Mouse (Mus musculus) lung, postnatal 0 days (tissue): ENCODE measurements around the gene Rimkla. TPM values are rescaled to one million over a fixed set of nuclear protein-coding genes. Genes with fewer than 3 reads are reported as not detected.

Source experiments
- ATAC-seq: fragments of 200-750 bp; cut with Nextera tagmentation; 2 replicates; pipeline ENCODE4 v1.8.0; 2017; ENCODE audit warnings: moderate library complexity
- DNase-seq: peaks from one replicate; pipeline ENCODE4 v3.0.0-alpha.2; 2016; ENCODE audit warnings: low spot score
- H3K27ac ChIP-seq: fragments of 300-500 bp; sonication (generic); 2 replicates; pipeline ENCODE4 v1.5.1; 2014; ENCODE audit warnings: antibody characterized with exemption, mild to moderate bottlenecking, low read length, mixed read lengths
- H3K27me3 ChIP-seq: fragments of 300-500 bp; sonication (generic); replicated peaks from 2 replicates; pipeline ENCODE4 v1.6.1; 2014; ENCODE audit warnings: low read length, mixed read lengths; ENCODE audit not compliant: insufficient read depth
- H3K36me3 ChIP-seq: fragments of 300-500 bp; sonication (generic); 2 replicates; pipeline ENCODE4 v1.6.1; 2014; ENCODE audit warnings: low read length, mixed read lengths; ENCODE audit not compliant: insufficient read depth
- H3K4me1 ChIP-seq: fragments of 300-500 bp; sonication (generic); 2 replicates; pipeline ENCODE4 v1.6.1; 2014; ENCODE audit warnings: antibody characterized with exemption, low read depth, low read length, mixed read lengths; ENCODE audit not compliant: insufficient read depth
- H3K4me2 ChIP-seq: fragments of 300-500 bp; sonication (generic); replicated peaks from 2 replicates; pipeline ENCODE4 v1.6.1; 2014; ENCODE audit warnings: low read depth, mild to moderate bottlenecking, low read length, moderate library complexity, mixed read lengths
- H3K4me3 ChIP-seq: fragments of 300-500 bp; sonication (generic); 2 replicates; pipeline ENCODE4 v1.5.1; 2014; ENCODE audit warnings: low read depth, low read length
- H3K9ac ChIP-seq: fragments of 300-500 bp; sonication (generic); replicated peaks from 2 replicates; pipeline ENCODE4 v1.6.1; 2014; ENCODE audit warnings: low read depth, mild to moderate bottlenecking
- H3K9me3 ChIP-seq: fragments of 300-500 bp; sonication (generic); 2 replicates; pipeline ENCODE4 v1.6.1; 2016; ENCODE audit warnings: low read length, mixed read lengths
- CTCF ChIP-seq: IDR thresholded peaks from 2 replicates; pipeline ENCODE4 v1.5.1; 2016; ENCODE audit warnings: antibody characterized with exemption, mild to moderate bottlenecking
- EP300 ChIP-seq: IDR thresholded peaks from 2 replicates; pipeline ENCODE4 v1.6.1; 2016; ENCODE audit warnings: antibody characterized with exemption, mild to moderate bottlenecking, control low read depth
- WGBS: fragments of 180-500 bp; shearing (Covaris S2); extraction: QIAGEN DNeasy Blood & Tissue Kit; methylation state at CpG from one replicate; pipeline ENCODE4 v1.1.7; 2014; 5-methylcytosine and 5-hydroxymethylcytosine counted together
- polyA plus RNA-seq: library from polyadenylated mRNA; unstranded; fragments of >200 nt; fragmentation: Nextera tagmentation; extraction: Ambion mirVana; gene quantifications from 2 replicates; pipeline ENCODE4 v1.2.1, GENCODE M21; 2015

The Rimkla gene
- polyA plus RNA-seq, 1 experiment from 2014 or later = 0.30 TPM

- Histone ChIP-seq H3K9ac (no peak overlapping the region), H3K4me1 (no peaks in the 10 kb centered on the region), H3K4me2 (no peak overlapping the region), H3K9me3 (no peaks in the 10 kb centered on the region), H3K27me3 (no peaks in the 10 kb centered on the region), H3K4me3 (no peak overlapping the region), H3K36me3 (no peaks in the 10 kb centered on the region), H3K27ac (no peak overlapping the region)
- no peak for DNase-seq
- WGBS = 92% methylated on average over 6 of the region's 6 CpGs
- TF ChIP-seq EP300 (no peak), CTCF (no peak)
- no peak for ATAC-seq
Measured at GRCm38 (mm10) chr4:119447261-119447660, 45.2 kb downstream of the Rimkla start.

- H3K9me3 ChIP-seq = no peaks in the 10 kb centered on the region
- no peak for TF ChIP-seq EP300
- TF ChIP-seq CTCF = no peak
- H3K4me1 ChIP-seq = no peaks in the 10 kb centered on the region
- H3K27ac ChIP-seq = no peak overlapping the region
- ATAC-seq (no peak), DNase-seq (no peak)
- no peak overlapping the region for H3K4me3 ChIP-seq
- H3K27me3 ChIP-seq = no peaks in the 10 kb centered on the region
- H3K4me2 ChIP-seq = no peak overlapping the region
- no peaks in the 10 kb centered on the region for H3K36me3 ChIP-seq
- WGBS = 49% methylated on average over 6 of the region's 6 CpGs
- H3K9ac ChIP-seq = no peak overlapping the region
Measured at GRCm38 (mm10) chr4:119442539-119442938, 49.9 kb downstream of the Rimkla start.

DNA sequence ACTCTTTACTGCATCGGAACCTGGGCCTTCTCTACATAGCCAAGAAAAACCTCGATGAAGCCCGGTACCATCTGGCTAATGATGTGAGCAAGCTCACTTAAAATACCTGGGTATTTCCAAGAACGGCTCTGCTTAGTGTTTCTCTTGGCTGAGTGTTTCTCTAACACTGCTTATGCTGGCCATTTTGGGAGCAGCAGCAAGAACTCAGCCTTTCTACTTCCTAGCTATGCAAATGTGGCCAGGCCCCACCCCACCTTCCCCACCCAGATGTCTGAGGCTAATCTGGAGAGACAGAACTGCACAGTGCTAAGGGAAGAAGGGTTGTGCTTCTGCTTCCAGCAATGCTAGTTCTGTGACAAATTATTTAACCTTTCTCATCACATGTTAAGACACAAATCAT is 50.6 kb downstream of the Rimkla start:
- WGBS = 85% methylated on average over 4 of the region's 4 CpGs
- Histone ChIP-seq H3K4me1 (no peaks in the 10 kb centered on the region), H3K36me3 (no peaks in the 10 kb centered on the region), H3K4me2 (no peak overlapping the region), H3K27ac (no peak overlapping the region), H3K4me3 (no peak overlapping the region), H3K9ac (no peak overlapping the region), H3K27me3 (no peaks in the 10 kb centered on the region), H3K9me3 (no peaks in the 10 kb centered on the region)
- ATAC-seq = no peak
- DNase-seq = no peak
- TF ChIP-seq EP300 = no peak
- no peak for TF ChIP-seq CTCF

- H3K4me1 ChIP-seq = no peaks in the 10 kb centered on the region
- no peaks in the 10 kb centered on the region for H3K27me3 ChIP-seq
- no peak overlapping the region for H3K4me2 ChIP-seq
- ATAC-seq = no peak
- no peaks in the 10 kb centered on the region for H3K9me3 ChIP-seq
- no peak overlapping the region for H3K9ac ChIP-seq
- no peak for TF ChIP-seq EP300
- no peak for TF ChIP-seq CTCF
- H3K36me3 ChIP-seq = no peaks in the 10 kb centered on the region
- H3K4me3 ChIP-seq = no peak overlapping the region
- DNase-seq = no peak
- no peak overlapping the region for H3K27ac ChIP-seq
- 88% methylated on average over 2 of the region's 2 CpGs for WGBS
Measured at GRCm38 (mm10) chr4:119437936-119438335, 54.5 kb downstream of the Rimkla start.

DNA sequence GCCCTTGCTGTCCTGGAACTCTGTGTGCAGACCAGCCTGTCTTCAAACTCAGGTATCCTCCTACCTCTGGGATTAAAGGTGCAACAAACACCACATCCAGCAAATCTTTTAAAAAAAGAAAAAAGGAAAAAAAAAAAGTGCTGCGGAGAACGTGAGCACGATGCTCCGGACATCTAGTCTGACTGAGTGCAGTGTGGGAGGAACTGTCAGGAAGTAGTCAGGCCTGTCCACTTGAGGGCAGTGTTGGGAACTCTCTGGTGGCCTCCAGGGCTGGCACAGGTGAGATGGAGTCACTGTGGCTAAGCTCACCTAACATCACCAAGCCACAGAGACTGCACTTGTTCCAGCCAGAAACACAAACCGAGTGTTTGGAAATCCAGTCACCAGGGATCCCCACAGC is 61.8 kb downstream of the Rimkla start:
- H3K4me1 ChIP-seq = no peaks in the 10 kb centered on the region
- H3K4me3 ChIP-seq = no peak overlapping the region
- peak; percentile 68 for ATAC-seq
- no peak for TF ChIP-seq EP300
- TF ChIP-seq CTCF = peak; percentile 75
- no peaks in the 10 kb centered on the region for H3K9me3 ChIP-seq
- DNase-seq = peak; percentile 68
- 28% methylated on average over 5 of the region's 5 CpGs for WGBS
- H3K9ac ChIP-seq = no peak overlapping the region
- no peaks in the 10 kb centered on the region for H3K36me3 ChIP-seq
- no peak overlapping the region for H3K27ac ChIP-seq
- no peaks in the 10 kb centered on the region for H3K27me3 ChIP-seq
- no peak overlapping the region for H3K4me2 ChIP-seq

GRCm38 (mm10) chr4:119427680-119428079 is 64.7 kb downstream of the Rimkla start:
- Histone ChIP-seq H3K4me1 (peaks cover 6% of the 10 kb centered on the region; the same call in 1 of the 2 replicates), H3K9me3 (no peaks in the 10 kb centered on the region), H3K4me3 (no peak overlapping the region), H3K36me3 (no peaks in the 10 kb centered on the region), H3K27me3 (no peaks in the 10 kb centered on the region), H3K27ac (no peak overlapping the region), H3K9ac (no peak overlapping the region), H3K4me2 (no peak overlapping the region)
- WGBS = 33% methylated on average over 2 of the region's 2 CpGs
- ATAC-seq = no peak
- no peak for DNase-seq
- no peak for TF ChIP-seq CTCF
- TF ChIP-seq EP300 = no peak

DNA sequence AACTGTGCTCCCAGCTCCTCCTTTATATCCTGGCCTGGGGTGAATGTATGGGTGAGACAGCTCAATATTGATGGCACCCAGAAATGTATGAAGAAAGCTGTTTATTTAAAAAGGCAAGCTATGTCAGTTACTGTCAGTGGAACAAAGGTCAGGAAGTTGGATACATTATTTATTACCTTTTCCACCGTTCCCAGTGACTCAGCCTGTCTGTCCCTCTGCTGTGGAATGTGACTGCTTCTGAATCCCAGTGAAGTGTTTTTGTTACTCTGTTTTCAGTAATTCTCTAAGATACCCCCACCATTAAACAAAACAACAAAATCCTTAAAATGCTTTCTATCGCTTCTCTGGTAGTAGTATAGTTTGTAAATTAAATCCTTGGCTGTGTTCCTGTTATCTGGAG is 66.8 kb downstream of the Rimkla start:
- no peak overlapping the region for H3K4me2 ChIP-seq
- WGBS = 38% methylated on average over 2 of the region's 2 CpGs
- peaks cover 13% of the 10 kb centered on the region; the same call in 1 of the 2 replicates for H3K4me1 ChIP-seq
- ATAC-seq = no peak
- DNase-seq = no peak
- no peaks in the 10 kb centered on the region for H3K27me3 ChIP-seq
- no peak overlapping the region for H3K9ac ChIP-seq
- no peak overlapping the region for H3K4me3 ChIP-seq
- H3K27ac ChIP-seq = no peak overlapping the region
- no peaks in the 10 kb centered on the region for H3K36me3 ChIP-seq
- H3K9me3 ChIP-seq = no peaks in the 10 kb centered on the region
- TF ChIP-seq EP300 (no peak), CTCF (no peak)
